Mouse (Mus musculus): ENCODE results near the gene Ebi3. TPM values are rescaled to one million over a fixed set of nuclear protein-coding genes. Genes with fewer than 3 reads are reported as not detected.

Ebi3 gene
- polyA plus RNA-seq (2015; fragmentation: Nextera tagmentation; extraction: Ambion mirVana): 2.7 and 3.1 TPM in 2 replicates

DNA sequence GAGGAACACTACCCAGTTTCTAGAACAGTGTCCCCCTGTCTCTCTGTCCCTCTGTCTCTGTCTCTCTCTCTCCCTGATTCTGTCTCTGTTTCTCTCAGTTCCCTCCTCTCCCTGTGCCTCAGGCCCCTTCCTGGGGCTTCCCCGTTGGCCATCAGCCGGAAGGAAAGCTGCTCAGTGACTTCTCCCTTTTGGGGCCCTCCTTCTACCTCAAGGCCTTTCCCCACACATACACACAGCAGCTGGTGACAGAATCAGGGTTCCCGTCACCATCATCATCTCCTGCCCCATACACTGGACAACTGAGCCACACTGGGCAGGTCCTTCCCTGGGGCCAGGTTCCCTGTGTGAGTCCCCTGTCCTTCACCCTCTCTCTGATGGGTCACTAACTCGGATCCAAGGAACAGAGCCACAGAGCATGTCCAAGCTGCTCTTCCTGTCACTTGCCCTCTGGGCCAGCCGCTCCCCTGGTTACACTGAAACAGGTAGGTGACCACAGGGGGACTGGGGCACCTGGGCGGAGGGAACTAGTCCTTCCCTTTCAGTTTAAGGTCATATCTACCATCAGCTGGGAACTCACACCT, at the start of gene Ebi3:
TSS of gene Ebi3 (plus strand) at position 194 of the 581 bp plus-strand sequence.
- no peak for TF ChIP-seq EP300 (optimal IDR thresholded peaks at IDR 0.05)
- TF ChIP-seq CTCF (IDR thresholded peaks at IDR 0.05; ENCODE audit: low read depth): no peak
- no peaks in the 10 kb centered on the region for H3K9me3 ChIP-seq (ENCODE audit: control insufficient read depth, low read length)
- 63% methylated on average over 6 of the region's 6 CpGs for WGBS
- DNase-seq (ENCODE audit: low spot score): peak; percentile 13
- no peaks in the 10 kb centered on the region for H3K27me3 ChIP-seq (ENCODE audit: control insufficient read depth, insufficient read depth, low read length)
- no peaks in the 10 kb centered on the region for H3K36me3 ChIP-seq (ENCODE audit: control insufficient read depth, insufficient read depth, low read length)
- no peaks in the 10 kb centered on the region for H3K4me1 ChIP-seq (replicated peaks; ENCODE audit: control insufficient read depth, insufficient read depth)
- H3K27ac ChIP-seq (replicated peaks): no peak within 1 kb of the TSS
- no peak within 1 kb of the TSS for H3K4me2 ChIP-seq (replicated peaks; ENCODE audit: low read depth)
- H3K9ac ChIP-seq (ENCODE audit: low read length): no peak within 1 kb of the TSS
- no peak for ATAC-seq (ENCODE audit: low FRiP score, low TSS enrichment)
- H3K4me3 ChIP-seq (ENCODE audit: low read depth, low read length): no peak within 1 kb of the TSS

DNA sequence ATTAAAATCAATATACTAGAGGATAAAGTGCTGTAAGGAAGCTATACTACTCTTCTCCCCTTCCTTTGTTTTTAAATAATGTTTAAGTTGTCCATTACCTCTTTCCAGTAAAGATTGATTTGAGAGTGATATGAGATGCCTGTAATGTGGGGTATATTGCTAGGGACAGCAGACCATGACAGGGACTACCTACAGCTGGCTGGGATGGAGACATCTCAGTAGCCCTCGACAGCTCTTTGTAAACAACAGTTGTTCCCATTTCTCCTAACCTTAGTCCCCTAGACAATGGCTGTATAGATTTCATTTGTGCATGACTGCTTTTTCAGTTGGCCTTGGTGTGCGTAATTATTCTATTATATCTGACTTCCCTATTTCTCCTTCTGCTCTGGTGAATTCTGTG, 49.4 kb upstream of the Ebi3 start:
- 43% methylated on average over 2 of the region's 2 CpGs for WGBS
- H3K36me3 ChIP-seq (ENCODE audit: control insufficient read depth, insufficient read depth, low read length): no peaks in the 10 kb centered on the region
- TF ChIP-seq EP300 (optimal IDR thresholded peaks at IDR 0.05) (no peak), CTCF (IDR thresholded peaks at IDR 0.05; ENCODE audit: low read depth) (no peak)
- no peaks in the 10 kb centered on the region for H3K27me3 ChIP-seq (ENCODE audit: control insufficient read depth, insufficient read depth, low read length)
- DNase-seq (ENCODE audit: low spot score): no peak
- H3K27ac ChIP-seq (replicated peaks): no peak overlapping the region
- no peaks in the 10 kb centered on the region for H3K9me3 ChIP-seq (ENCODE audit: control insufficient read depth, low read length)
- no peaks in the 10 kb centered on the region for H3K4me1 ChIP-seq (replicated peaks; ENCODE audit: control insufficient read depth, insufficient read depth)
- no peak overlapping the region for H3K9ac ChIP-seq (ENCODE audit: low read length)
- no peak overlapping the region for H3K4me2 ChIP-seq (replicated peaks; ENCODE audit: low read depth)
- H3K4me3 ChIP-seq (ENCODE audit: low read depth, low read length): no peak overlapping the region
- ATAC-seq (ENCODE audit: low FRiP score, low TSS enrichment): no peak

DNA sequence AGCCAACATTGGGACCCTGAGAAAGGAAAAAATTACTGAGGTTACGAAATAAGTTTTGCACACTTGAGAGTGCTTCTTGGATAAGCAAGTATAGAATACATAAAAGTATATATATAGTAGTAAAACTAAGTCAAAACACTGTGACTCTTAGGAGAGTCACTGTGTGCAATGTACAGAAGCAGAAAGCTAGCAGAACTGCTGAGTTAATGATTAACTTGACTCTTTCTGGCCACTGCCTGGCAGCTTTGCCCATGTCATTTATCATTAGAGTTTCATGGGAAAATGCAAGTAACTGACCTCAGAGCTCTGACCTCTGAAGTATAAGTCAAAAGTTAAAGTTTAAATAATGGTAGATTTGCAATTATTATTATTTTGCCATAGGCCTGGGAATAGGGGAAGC, 48.8 kb upstream of the Ebi3 start:
- Histone ChIP-seq H3K4me3 (ENCODE audit: low read depth, low read length) (no peak overlapping the region), H3K9ac (ENCODE audit: low read length) (no peak overlapping the region), H3K27ac (replicated peaks) (no peak overlapping the region), H3K9me3 (ENCODE audit: control insufficient read depth, low read length) (no peaks in the 10 kb centered on the region), H3K4me2 (replicated peaks; ENCODE audit: low read depth) (no peak overlapping the region), H3K4me1 (replicated peaks; ENCODE audit: control insufficient read depth, insufficient read depth) (no peaks in the 10 kb centered on the region), H3K27me3 (ENCODE audit: control insufficient read depth, insufficient read depth, low read length) (no peaks in the 10 kb centered on the region), H3K36me3 (ENCODE audit: control insufficient read depth, insufficient read depth, low read length) (no peaks in the 10 kb centered on the region)
- ATAC-seq (ENCODE audit: low FRiP score, low TSS enrichment) (no peak), DNase-seq (ENCODE audit: low spot score) (no peak)
- WGBS: 55% methylated on average over 1 of the region's 1 CpGs
- TF ChIP-seq CTCF (IDR thresholded peaks at IDR 0.05; ENCODE audit: low read depth) (no peak), EP300 (optimal IDR thresholded peaks at IDR 0.05) (no peak)

DNA sequence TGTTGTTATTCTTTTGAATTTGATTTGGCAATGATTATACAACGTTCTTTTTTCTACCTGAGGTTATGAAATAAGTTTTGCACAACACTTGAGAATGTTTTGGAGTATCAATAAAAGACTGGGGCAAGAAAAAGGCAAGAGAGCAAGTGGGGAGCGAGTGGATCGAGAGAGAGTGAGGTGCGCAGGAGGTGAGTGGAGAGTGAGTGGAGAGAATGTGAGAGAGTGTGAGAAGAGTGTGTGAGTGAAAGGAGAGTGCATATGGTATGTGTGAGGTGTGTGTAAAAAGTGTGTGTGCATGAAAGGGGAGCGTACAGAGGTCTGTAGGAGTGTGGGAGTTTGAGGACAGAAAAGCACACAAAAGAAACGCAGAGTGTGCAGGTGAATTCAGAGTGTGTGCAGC, 48.3 kb upstream of the Ebi3 start:
- ATAC-seq (ENCODE audit: low FRiP score, low TSS enrichment) (no peak), DNase-seq (ENCODE audit: low spot score) (no peak)
- Histone ChIP-seq H3K27ac (replicated peaks) (no peak overlapping the region), H3K9me3 (ENCODE audit: control insufficient read depth, low read length) (no peaks in the 10 kb centered on the region), H3K4me3 (ENCODE audit: low read depth, low read length) (no peak overlapping the region), H3K4me1 (replicated peaks; ENCODE audit: control insufficient read depth, insufficient read depth) (no peaks in the 10 kb centered on the region), H3K4me2 (replicated peaks; ENCODE audit: low read depth) (no peak overlapping the region), H3K9ac (ENCODE audit: low read length) (no peak overlapping the region), H3K36me3 (ENCODE audit: control insufficient read depth, insufficient read depth, low read length) (no peaks in the 10 kb centered on the region), H3K27me3 (ENCODE audit: control insufficient read depth, insufficient read depth, low read length) (no peaks in the 10 kb centered on the region)
- 57% methylated on average over 6 of the region's 6 CpGs for WGBS
- no peak for TF ChIP-seq EP300 (optimal IDR thresholded peaks at IDR 0.05)
- TF ChIP-seq CTCF (IDR thresholded peaks at IDR 0.05; ENCODE audit: low read depth): no peak

DNA sequence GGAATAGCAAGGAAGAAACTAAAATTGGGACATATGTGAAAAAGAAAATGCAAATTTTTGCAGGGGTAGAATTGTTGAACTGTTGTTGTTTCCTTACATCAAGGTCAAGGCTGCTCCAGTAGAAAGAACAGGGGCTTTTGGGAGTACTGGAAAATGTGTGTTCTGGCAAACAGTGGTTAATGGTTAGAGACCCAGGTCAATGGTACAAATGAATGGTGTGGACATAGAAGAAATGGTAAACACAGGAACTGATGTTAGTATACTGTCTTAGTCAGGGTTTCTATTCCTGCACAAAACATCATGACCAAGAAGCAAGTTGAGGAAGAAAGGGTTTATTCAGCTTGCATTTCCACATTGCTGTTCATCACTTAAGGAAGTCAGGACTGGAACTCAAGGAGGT, 45.8 kb upstream of the Ebi3 start:
- no peak overlapping the region for H3K9ac ChIP-seq (ENCODE audit: low read length)
- no peaks in the 10 kb centered on the region for H3K27me3 ChIP-seq (ENCODE audit: control insufficient read depth, insufficient read depth, low read length)
- H3K4me3 ChIP-seq (ENCODE audit: low read depth, low read length): no peak overlapping the region
- H3K4me1 ChIP-seq (replicated peaks; ENCODE audit: control insufficient read depth, insufficient read depth): no peaks in the 10 kb centered on the region
- H3K4me2 ChIP-seq (replicated peaks; ENCODE audit: low read depth): no peak overlapping the region
- H3K27ac ChIP-seq (replicated peaks): no peak overlapping the region
- H3K9me3 ChIP-seq (ENCODE audit: control insufficient read depth, low read length): no peaks in the 10 kb centered on the region
- TF ChIP-seq CTCF (IDR thresholded peaks at IDR 0.05; ENCODE audit: low read depth) (no peak), EP300 (optimal IDR thresholded peaks at IDR 0.05) (no peak)
- ATAC-seq (ENCODE audit: low FRiP score, low TSS enrichment): no peak
- no peak for DNase-seq (ENCODE audit: low spot score)
- no peaks in the 10 kb centered on the region for H3K36me3 ChIP-seq (ENCODE audit: control insufficient read depth, insufficient read depth, low read length)

DNA sequence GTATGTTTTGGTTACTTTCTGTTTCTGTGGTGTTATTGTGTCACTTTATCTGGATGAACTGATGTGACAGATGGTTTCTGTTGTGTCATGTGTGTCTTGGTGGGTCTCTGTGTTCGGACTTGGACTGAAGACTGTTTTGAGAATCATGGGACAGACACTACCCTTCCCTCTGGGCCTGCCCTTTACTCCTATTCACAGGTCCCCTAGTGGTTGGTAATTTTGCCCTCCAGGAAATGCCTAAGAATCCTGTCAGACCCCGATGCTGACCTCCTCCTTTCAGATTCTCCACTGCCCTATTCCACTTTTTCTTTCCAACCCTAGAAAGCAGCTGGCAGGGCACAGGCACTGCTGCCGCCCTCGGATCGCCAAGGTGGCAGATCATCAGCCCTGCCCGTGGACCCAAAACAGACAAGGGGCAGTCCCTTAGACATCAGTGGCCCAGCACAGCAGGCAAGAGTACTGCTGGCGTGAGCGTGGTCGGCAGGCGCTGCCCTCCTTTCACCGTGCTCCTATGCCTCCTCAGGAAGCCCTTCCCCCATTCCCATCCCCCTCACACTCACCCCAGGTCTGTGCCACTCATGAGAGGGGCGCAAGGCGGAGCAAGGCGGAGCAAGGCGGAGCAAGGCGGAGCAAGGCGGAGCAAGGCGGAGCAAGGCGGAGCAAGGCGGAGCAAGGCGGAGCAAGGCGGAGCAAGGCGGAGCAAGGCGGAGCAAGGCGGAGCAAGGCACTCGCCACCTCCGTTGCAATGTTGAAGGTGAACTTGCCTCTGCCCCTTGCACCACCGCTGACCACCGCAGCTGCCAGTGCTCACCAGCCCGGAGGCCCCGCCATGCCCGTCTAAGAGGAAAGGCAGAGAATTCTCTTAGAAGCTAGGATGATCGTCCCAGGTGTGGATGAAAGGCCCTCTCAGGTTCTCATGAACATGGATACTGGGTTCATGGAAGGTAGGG, 20.6 kb upstream of the Ebi3 start:
- 1% methylated on average over 26 of the region's 33 CpGs for WGBS
- no peaks in the 10 kb centered on the region for H3K9me3 ChIP-seq (ENCODE audit: control insufficient read depth, low read length)
- peak; percentile 73 for DNase-seq (ENCODE audit: low spot score)
- H3K4me1 ChIP-seq (replicated peaks; ENCODE audit: control insufficient read depth, insufficient read depth): no peaks in the 10 kb centered on the region
- no peak for TF ChIP-seq EP300 (optimal IDR thresholded peaks at IDR 0.05)
- peak; percentile 52 for TF ChIP-seq CTCF (IDR thresholded peaks at IDR 0.05; ENCODE audit: low read depth)
- peak overlapping the region; percentile 63 for H3K4me3 ChIP-seq (ENCODE audit: low read depth, low read length)
- no peaks in the 10 kb centered on the region for H3K27me3 ChIP-seq (ENCODE audit: control insufficient read depth, insufficient read depth, low read length)
- no peaks in the 10 kb centered on the region for H3K36me3 ChIP-seq (ENCODE audit: control insufficient read depth, insufficient read depth, low read length)
- H3K4me2 ChIP-seq (replicated peaks; ENCODE audit: low read depth): peak overlapping the region; percentile 81
- ATAC-seq (ENCODE audit: low FRiP score, low TSS enrichment): peak; percentile 92
- peak overlapping the region; percentile 83 for H3K27ac ChIP-seq (replicated peaks)
- peak overlapping the region; percentile 78 for H3K9ac ChIP-seq (ENCODE audit: low read length)
